Mouse (Mus musculus) midbrain, embryonic 12.5 days (tissue): Measurements from ENCODE around the gene 1700029I15Rik. TPM values are rescaled to one million over a fixed set of nuclear protein-coding genes. Genes with fewer than 3 reads are reported as not detected.

Experiments
- ATAC-seq: fragments of 200-750 bp; cut with Nextera tagmentation; 2 replicates; pipeline ENCODE4 v1.8.0; 2017; ENCODE audit warnings: low read depth, moderate TSS enrichment, moderate library complexity; ENCODE audit not compliant: low FRiP score
- H3K27ac ChIP-seq: fragments of 300-500 bp; sonication (generic); replicated peaks from 2 replicates; pipeline ENCODE4 v1.5.1; 2016; ENCODE audit warnings: mild to moderate bottlenecking
- H3K27me3 ChIP-seq: fragments of 300-500 bp; sonication (generic); 2 replicates; pipeline ENCODE4 v1.6.1; 2016; ENCODE audit warnings: mild to moderate bottlenecking
- H3K36me3 ChIP-seq: fragments of 300-500 bp; sonication (generic); 2 replicates; pipeline ENCODE4 v1.6.1; 2016
- H3K4me1 ChIP-seq: fragments of 300-500 bp; sonication (generic); 2 replicates; pipeline ENCODE4 v1.6.1; 2016
- H3K4me2 ChIP-seq: fragments of 300-500 bp; sonication (generic); replicated peaks from 2 replicates; pipeline ENCODE4 v1.6.1; 2016; ENCODE audit warnings: mild to moderate bottlenecking, moderate library complexity
- H3K4me3 ChIP-seq: fragments of 300-500 bp; sonication (generic); 2 replicates; pipeline ENCODE4 v1.5.1; 2016; ENCODE audit warnings: mild to moderate bottlenecking
- H3K9ac ChIP-seq: fragments of 300-500 bp; sonication (generic); replicated peaks from 2 replicates; pipeline ENCODE4 v1.6.1; 2016; ENCODE audit warnings: mild to moderate bottlenecking, moderate library complexity
- H3K9me3 ChIP-seq: fragments of 300-500 bp; sonication (generic); 2 replicates; pipeline ENCODE4 v1.6.1; 2016; ENCODE audit warnings: mild to moderate bottlenecking
- WGBS: fragments of 180-500 bp; shearing (Covaris S2); methylation state at CpG from one replicate; pipeline ENCODE4 v1.1.7; 2016; 5-methylcytosine and 5-hydroxymethylcytosine counted together
- polyA plus RNA-seq: library from polyadenylated mRNA; unstranded; fragments of >200 nt; fragmentation: Nextera tagmentation; extraction: Ambion mirVana; gene quantifications from 2 replicates; pipeline ENCODE4 v1.2.1, GENCODE M21; 2016

Gene 1700029I15Rik
- polyA plus RNA-seq, 1 experiment from 2014 or later, result 7.4 TPM

DNA sequence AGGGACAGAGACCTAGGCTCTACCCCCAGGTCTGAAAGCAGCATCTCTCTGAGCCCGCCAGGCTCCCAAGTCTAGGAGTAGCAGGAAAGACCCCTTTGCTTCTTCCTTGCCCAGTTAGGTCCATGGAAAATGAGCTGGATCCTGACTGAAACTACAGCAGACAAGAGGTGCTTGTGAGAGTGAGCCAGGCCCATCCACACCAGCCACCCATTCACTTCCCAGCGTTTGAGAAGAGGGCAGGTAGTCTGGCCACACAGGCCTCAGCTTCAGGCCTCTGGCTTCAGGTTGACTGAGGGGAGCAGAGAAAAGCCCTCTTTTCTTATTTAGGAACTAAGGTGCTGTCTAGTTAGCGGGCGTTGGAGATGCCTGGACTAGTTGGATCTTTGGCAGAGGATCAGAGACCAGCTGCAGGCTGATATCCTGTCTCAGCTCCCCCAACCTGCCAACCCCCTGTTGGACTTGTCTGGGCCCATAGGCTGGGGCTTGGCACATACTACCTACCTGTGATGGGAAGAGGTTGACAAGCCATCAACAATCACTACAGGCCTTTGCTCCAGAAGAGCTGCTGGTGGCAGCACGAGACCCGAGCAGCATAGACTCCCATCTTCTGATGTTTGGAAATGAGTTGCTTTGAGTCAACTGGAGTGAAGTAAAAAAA lies 19.6 kb upstream of the 1700029I15Rik start:
- ATAC-seq, result no peak
- no peaks in the 10 kb centered on the region for H3K27me3 ChIP-seq
- no peaks in the 10 kb centered on the region for H3K4me1 ChIP-seq
- no peak overlapping the region for H3K4me3 ChIP-seq
- H3K9me3 ChIP-seq, result no peaks in the 10 kb centered on the region
- H3K9ac ChIP-seq, result no peak overlapping the region
- WGBS, result 95% methylated on average over 6 of the region's 6 CpGs
- H3K36me3 ChIP-seq, result peaks cover 56% of the 10 kb centered on the region
- H3K4me2 ChIP-seq, result no peak overlapping the region
- no peak overlapping the region for H3K27ac ChIP-seq

DNA sequence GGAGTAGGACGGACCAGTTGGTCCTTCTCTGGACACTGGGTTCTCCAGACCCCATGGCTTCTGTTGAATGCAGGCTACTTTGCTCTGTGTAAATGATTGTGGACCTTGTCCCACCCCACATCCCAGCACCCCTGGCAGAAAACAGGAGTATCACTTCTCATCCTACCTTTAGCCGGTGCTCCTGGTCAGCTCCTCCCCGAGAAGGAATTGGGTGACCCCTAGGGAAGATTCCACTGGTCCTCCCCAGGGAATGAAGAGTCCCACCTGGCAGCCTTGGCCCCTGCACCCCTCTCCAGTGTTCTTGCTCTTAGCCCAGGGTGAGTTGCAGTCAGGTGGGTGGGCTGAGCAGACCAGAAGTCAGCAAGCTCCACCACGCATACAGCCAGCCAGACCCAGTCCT lies 18.3 kb upstream of the 1700029I15Rik start:
- H3K9ac ChIP-seq, result no peak overlapping the region
- no peak overlapping the region for H3K4me2 ChIP-seq
- no peak overlapping the region for H3K27ac ChIP-seq
- 95% methylated on average over 4 of the region's 4 CpGs for WGBS
- H3K27me3 ChIP-seq, result peaks cover 3% of the 10 kb centered on the region; the same call in 1 of the 2 replicates
- H3K4me1 ChIP-seq, result no peaks in the 10 kb centered on the region
- peaks cover 42% of the 10 kb centered on the region for H3K36me3 ChIP-seq
- no peak for ATAC-seq
- H3K9me3 ChIP-seq, result no peaks in the 10 kb centered on the region
- H3K4me3 ChIP-seq, result no peak overlapping the region

- peaks cover 27% of the 10 kb centered on the region for H3K36me3 ChIP-seq
- 95% methylated on average over 10 of the region's 10 CpGs for WGBS
- peaks cover 18% of the 10 kb centered on the region for H3K27me3 ChIP-seq
- no peaks in the 10 kb centered on the region for H3K9me3 ChIP-seq
- H3K4me3 ChIP-seq, result no peak overlapping the region
- no peak overlapping the region for H3K9ac ChIP-seq
- H3K4me1 ChIP-seq, result peaks cover 9% of the 10 kb centered on the region
- no peak overlapping the region for H3K27ac ChIP-seq
- H3K4me2 ChIP-seq, result no peak overlapping the region
- ATAC-seq, result no peak
Measured at GRCm38 (mm10) chr2:92365568-92365967, 16.8 kb upstream of the 1700029I15Rik start.

GRCm38 (mm10) chr2:92367383-92368029 lies 14.8 kb upstream of the 1700029I15Rik start:
- no peaks in the 10 kb centered on the region for H3K9me3 ChIP-seq
- H3K4me1 ChIP-seq, result peaks cover 28% of the 10 kb centered on the region
- H3K27me3 ChIP-seq, result peaks cover 26% of the 10 kb centered on the region
- WGBS, result 50% methylated on average over 20 of the region's 20 CpGs
- H3K36me3 ChIP-seq, result peaks cover 18% of the 10 kb centered on the region
- H3K9ac ChIP-seq, result no peak overlapping the region
- no peak overlapping the region for H3K4me2 ChIP-seq
- no peak for ATAC-seq
- no peak overlapping the region for H3K27ac ChIP-seq
- no peak overlapping the region for H3K4me3 ChIP-seq

- Histone ChIP-seq H3K4me3 (peak overlapping the region; percentile 32), H3K36me3 (no peaks in the 10 kb centered on the region; the same call in 1 of the 2 replicates), H3K4me1 (peaks cover 48% of the 10 kb centered on the region), H3K27me3 (peaks cover 26% of the 10 kb centered on the region), H3K27ac (no peak overlapping the region), H3K9me3 (no peaks in the 10 kb centered on the region), H3K9ac (peak overlapping the region; percentile 50), H3K4me2 (peak overlapping the region; percentile 56)
- 8% methylated on average over 19 of the region's 19 CpGs for WGBS
- ATAC-seq, result no peak
Measured at GRCm38 (mm10) chr2:92370375-92370774, 12.0 kb upstream of the 1700029I15Rik start.

DNA sequence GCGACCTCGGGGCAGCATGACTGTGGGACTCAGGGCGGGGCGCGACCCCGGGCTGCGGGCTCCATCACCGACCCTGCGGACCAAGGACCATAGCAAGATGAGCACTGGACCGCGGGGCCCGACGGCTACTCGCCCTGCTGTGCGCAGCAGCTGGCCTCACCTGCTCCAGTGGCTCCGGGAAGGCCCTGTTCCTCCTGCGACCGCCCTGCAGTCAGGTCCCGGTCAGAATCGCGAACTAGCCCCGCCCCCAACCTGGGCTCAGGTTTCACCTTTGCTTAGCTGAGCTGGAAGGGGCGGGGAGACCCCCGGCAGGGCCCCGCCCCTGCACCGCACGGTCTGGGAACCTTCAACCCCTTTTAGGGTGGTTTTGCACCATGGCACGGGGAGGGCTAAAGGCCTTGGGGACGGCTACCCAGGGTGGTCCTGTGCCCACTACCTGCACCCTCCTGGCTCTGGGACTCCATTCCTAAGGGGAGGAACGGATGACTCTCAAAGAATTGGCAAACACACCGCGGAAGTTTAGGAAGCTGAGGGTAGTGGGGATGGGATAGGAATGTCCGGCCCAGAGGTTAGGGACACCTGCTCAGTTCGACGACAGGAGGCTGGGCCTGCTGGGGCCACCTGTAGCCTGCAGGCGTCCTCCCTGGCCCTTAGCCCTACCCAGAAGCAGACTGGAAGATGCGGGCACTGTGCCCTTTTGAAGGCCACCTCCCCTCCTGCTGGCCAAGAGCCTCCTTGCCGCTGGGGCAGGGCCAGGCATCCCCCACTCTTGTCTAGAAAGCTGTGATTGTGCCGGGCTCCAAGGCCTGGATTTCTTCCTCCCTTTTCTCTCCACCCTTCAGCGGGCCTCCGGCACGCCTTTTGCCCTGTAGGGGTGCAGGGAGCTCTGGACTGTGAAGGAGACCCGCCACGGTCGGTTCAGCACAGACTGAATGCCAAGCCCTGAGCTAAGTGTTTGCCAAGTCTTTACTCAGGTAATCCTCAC lies 11.2 kb upstream of the 1700029I15Rik start:
- WGBS, result 1% methylated on average over 45 of the region's 45 CpGs
- Histone ChIP-seq H3K4me3 (peak overlapping the region; percentile 32), H3K27ac (peak overlapping the region; percentile 75), H3K9ac (peak overlapping the region; percentile 50), H3K27me3 (peaks cover 26% of the 10 kb centered on the region), H3K4me1 (peaks cover 55% of the 10 kb centered on the region), H3K4me2 (peak overlapping the region; percentile 56), H3K9me3 (no peaks in the 10 kb centered on the region), H3K36me3 (no peaks in the 10 kb centered on the region)
- ATAC-seq, result no peak

GRCm38 (mm10) chr2:92371971-92372690 lies 10.2 kb upstream of the 1700029I15Rik start:
- no peak overlapping the region for H3K9ac ChIP-seq
- peak overlapping the region; percentile 56 for H3K4me2 ChIP-seq
- no peaks in the 10 kb centered on the region for H3K36me3 ChIP-seq
- 3% methylated on average over 10 of the region's 10 CpGs for WGBS
- H3K27me3 ChIP-seq, result peaks cover 26% of the 10 kb centered on the region
- peak overlapping the region; percentile 75 for H3K27ac ChIP-seq
- peaks cover 59% of the 10 kb centered on the region for H3K4me1 ChIP-seq
- ATAC-seq, result no peak
- no peaks in the 10 kb centered on the region for H3K9me3 ChIP-seq
- no peak overlapping the region for H3K4me3 ChIP-seq

- no peak overlapping the region for H3K4me3 ChIP-seq
- 24% methylated on average over 9 of the region's 9 CpGs for WGBS
- no peak overlapping the region; the same call in 1 of the 2 replicates for H3K4me2 ChIP-seq
- no peaks in the 10 kb centered on the region for H3K9me3 ChIP-seq
- H3K27me3 ChIP-seq, result peaks cover 26% of the 10 kb centered on the region
- no peak for ATAC-seq
- H3K4me1 ChIP-seq, result peaks cover 59% of the 10 kb centered on the region
- H3K9ac ChIP-seq, result no peak overlapping the region
- peak overlapping the region; percentile 75; the same call in 1 of the 2 replicates for H3K27ac ChIP-seq
- H3K36me3 ChIP-seq, result peaks cover 5% of the 10 kb centered on the region; the same call in 1 of the 2 replicates
Measured at GRCm38 (mm10) chr2:92372767-92373436, 9.4 kb upstream of the 1700029I15Rik start.

DNA sequence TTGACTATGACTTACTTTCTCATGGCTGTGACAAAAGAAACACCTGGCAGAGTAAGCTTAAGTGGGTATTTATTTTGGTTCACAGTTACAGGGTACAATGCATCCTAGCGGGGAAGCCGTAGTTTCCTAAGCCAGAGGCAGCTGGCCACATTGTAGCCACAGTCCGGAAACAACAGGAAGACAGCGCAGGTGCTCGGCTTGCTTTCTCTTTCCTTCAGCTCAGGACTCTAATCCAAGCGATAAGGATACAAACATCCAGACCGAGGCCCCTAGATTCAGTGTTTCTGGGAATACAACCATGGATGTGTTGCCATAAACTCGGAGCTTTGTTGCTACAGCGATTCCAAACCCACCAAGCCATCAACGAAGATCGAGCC lies 8.9 kb upstream of the 1700029I15Rik start:
- no peak for ATAC-seq
- Histone ChIP-seq H3K9ac (no peak overlapping the region), H3K27me3 (peaks cover 26% of the 10 kb centered on the region), H3K4me2 (peak overlapping the region; percentile 95; the same call in 1 of the 2 replicates), H3K36me3 (peaks cover 11% of the 10 kb centered on the region), H3K27ac (peak overlapping the region; percentile 83), H3K4me3 (no peak overlapping the region), H3K4me1 (peaks cover 59% of the 10 kb centered on the region), H3K9me3 (no peaks in the 10 kb centered on the region)
- WGBS, result 57% methylated on average over 11 of the region's 11 CpGs

- Histone ChIP-seq H3K4me3 (peak within 1 kb of the TSS; percentile 75), H3K9ac (peak within 1 kb of the TSS; percentile 74), H3K4me2 (peak within 1 kb of the TSS; percentile 95), H3K27ac (peak within 1 kb of the TSS; percentile 83), H3K27me3 (peaks cover 18% of the 10 kb centered on the region), H3K4me1 (peaks cover 59% of the 10 kb centered on the region), H3K9me3 (no peaks in the 10 kb centered on the region), H3K36me3 (peaks cover 22% of the 10 kb centered on the region)
- no peak for ATAC-seq
- WGBS, result 6% methylated on average over 16 of the region's 16 CpGs
Measured at GRCm38 (mm10) chr2:92374514-92374913, 7.8 kb upstream of the 1700029I15Rik start, which contains the start of the genes Pex16 and Large2. Gene Pex16, plus strand, starts transcription at chr2:92374676. Gene Large2, minus strand, starts transcription at chr2:92374869.
